Mouse (Mus musculus) G1E (cell line): ENCODE measurements at regions not wholly inside any gene's neighbourhood (a gene's known extent, or its start where the extent isn't known, plus 50 kb on each side); places are given as distances from the start of the nearest gene placed in this dataset.

Experiments used
- CTCF ChIP-seq: IDR thresholded peaks from 2 replicates; pipeline ENCODE4 v1.5.1; 2012; ENCODE audit warnings: low read depth, low read length, inconsistent platforms, mixed read lengths
- GATA1 ChIP-seq: IDR thresholded peaks from 2 replicates; pipeline ENCODE4 v1.6.1; 2012; ENCODE audit warnings: borderline replicate concordance, low read length, inconsistent platforms, mixed read lengths
- GATA2 ChIP-seq: IDR thresholded peaks from 2 replicates; pipeline ENCODE4 v1.6.1; 2012; ENCODE audit warnings: low read depth, low read length, inconsistent platforms, borderline replicate concordance
- POLR2AphosphoS5 ChIP-seq: IDR thresholded peaks from 2 replicates; pipeline ENCODE4 v1.6.1; 2012; ENCODE audit warnings: low read depth, low read length, inconsistent platforms; ENCODE audit not compliant: insufficient replicate concordance
- TAL1 ChIP-seq: conservative IDR thresholded peaks from 2 replicates; pipeline ENCODE4 v1.6.1; 2012; ENCODE audit warnings: low read depth, low read length, inconsistent platforms, mixed read lengths

DNA sequence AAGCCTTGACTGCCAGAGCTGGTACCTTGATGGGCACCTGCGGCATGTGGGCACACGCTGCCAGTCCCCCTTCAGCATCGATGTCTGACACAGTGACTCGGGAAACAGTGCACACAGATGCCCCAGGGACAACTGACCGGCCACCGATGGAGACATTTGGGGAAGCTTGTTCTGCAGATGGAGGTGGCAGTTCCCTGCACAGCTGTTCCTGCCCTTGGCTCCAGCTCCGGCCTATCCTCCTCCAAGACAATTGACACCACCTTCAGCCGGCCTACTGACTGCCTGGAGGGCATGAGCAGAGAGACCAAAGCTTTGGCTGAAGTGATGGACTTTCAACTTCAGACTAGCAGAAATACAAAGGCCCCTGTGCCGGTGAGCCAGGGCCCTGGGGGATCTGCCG is 100.7 kb upstream of the Sulf2 start:
- TF ChIP-seq TAL1 = no peak
- no peak for TF ChIP-seq GATA1
- no peak for TF ChIP-seq CTCF
- TF ChIP-seq POLR2AphosphoS5 = no peak
- TF ChIP-seq GATA2 = no peak
